Mouse (Mus musculus): ENCODE data around the gene Ccnb1. TPM values are rescaled to one million over a fixed set of nuclear protein-coding genes. Genes with fewer than 3 reads are reported as not detected.
A peak's percentile ranks its signal among the peaks of the same experiment; 100 is the strongest.

Ccnb1 gene
- polyA plus RNA-seq, 1 experiment from 2014 or later = 322 TPM

DNA sequence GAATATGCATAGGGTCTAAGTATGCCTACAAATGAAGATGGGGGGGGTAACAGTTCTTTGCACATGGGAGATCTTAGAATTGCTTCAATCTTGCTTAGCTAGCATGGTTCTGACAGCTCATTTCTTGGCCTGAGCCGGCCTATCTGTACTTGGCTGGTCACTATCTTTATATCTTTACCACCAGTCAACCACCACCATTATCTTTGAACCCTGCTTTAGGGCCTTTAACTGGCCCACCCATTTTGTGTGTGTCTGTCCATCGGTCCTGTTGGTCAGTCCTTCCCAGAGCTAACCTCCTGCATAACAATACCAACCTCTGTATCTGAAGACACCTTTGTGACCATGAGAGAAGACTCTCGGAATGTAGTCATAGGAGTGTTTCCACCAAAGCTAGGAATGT lies 35.0 kb downstream of the Ccnb1 start:
- Histone ChIP-seq H3K36me3 (ENCODE audit: control insufficient read depth, insufficient read depth, low read length) (no peaks in the 10 kb centered on the region), H3K4me2 (replicated peaks; ENCODE audit: low read depth, low read length) (no peak overlapping the region), H3K4me3 (ENCODE audit: low read depth, low read length) (no peak overlapping the region), H3K27me3 (ENCODE audit: control insufficient read depth, insufficient read depth, low read length) (no peaks in the 10 kb centered on the region), H3K4me1 (replicated peaks; ENCODE audit: control insufficient read depth, insufficient read depth, low read length) (no peaks in the 10 kb centered on the region), H3K9me3 (ENCODE audit: control insufficient read depth, low read length) (no peaks in the 10 kb centered on the region), H3K9ac (ENCODE audit: low read depth, low read length) (no peak overlapping the region), H3K27ac (ENCODE audit: low read depth, low read length) (no peak overlapping the region)
- ATAC-seq (ENCODE audit: low FRiP score) (no peak), DNase-seq (ENCODE audit: low spot score) (no peak)
- WGBS = 87% methylated on average over 3 of the region's 3 CpGs

DNA sequence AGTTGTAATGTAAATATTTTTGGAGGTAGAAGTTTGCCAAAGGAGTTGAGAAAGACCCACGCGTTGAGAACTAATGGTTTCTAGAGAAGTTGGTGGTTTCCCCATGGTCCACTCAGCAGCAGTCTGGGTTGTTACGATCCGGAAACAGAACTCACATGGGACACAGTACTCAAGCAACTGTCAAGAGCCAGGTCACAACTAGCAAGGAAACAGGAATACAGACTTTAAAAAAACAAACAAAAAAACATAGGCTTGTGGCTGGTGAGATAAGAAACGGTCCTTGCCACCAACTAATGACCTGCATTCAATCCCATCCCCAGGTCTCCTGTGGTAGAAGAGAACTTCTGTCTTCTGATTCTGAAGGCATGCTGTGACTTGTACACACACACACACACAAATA lies 35.6 kb downstream of the Ccnb1 start:
- WGBS = 89% methylated on average over 5 of the region's 5 CpGs
- no peak overlapping the region for H3K4me2 ChIP-seq (replicated peaks; ENCODE audit: low read depth, low read length)
- no peak overlapping the region for H3K4me3 ChIP-seq (ENCODE audit: low read depth, low read length)
- no peak for DNase-seq (ENCODE audit: low spot score)
- no peak overlapping the region for H3K9ac ChIP-seq (ENCODE audit: low read depth, low read length)
- H3K4me1 ChIP-seq (replicated peaks; ENCODE audit: control insufficient read depth, insufficient read depth, low read length) = no peaks in the 10 kb centered on the region
- H3K36me3 ChIP-seq (ENCODE audit: control insufficient read depth, insufficient read depth, low read length) = no peaks in the 10 kb centered on the region
- no peaks in the 10 kb centered on the region for H3K27me3 ChIP-seq (ENCODE audit: control insufficient read depth, insufficient read depth, low read length)
- no peaks in the 10 kb centered on the region for H3K9me3 ChIP-seq (ENCODE audit: control insufficient read depth, low read length)
- no peak overlapping the region for H3K27ac ChIP-seq (ENCODE audit: low read depth, low read length)
- no peak for ATAC-seq (ENCODE audit: low FRiP score)

DNA sequence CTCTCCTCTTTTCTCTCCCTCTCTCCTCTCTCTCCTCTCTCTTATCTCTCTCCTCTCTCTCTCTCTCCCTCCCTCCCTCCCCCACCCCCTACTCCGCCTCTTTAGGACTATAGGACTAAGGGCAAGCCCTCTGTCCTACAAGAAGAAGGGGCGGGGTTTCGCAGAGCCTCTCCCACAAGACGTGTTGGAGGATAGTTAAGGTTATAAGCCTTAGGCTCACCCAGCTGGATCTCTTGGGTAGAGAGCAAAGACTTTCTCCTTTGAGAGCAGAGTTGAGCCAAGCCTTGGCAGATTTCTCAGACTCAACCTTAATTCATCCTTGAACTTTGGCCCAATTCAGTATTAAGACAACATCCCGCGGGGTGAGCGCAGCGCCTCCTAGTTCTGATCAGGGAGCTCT lies 37.7 kb downstream of the Ccnb1 start:
- no peaks in the 10 kb centered on the region for H3K27me3 ChIP-seq (ENCODE audit: control insufficient read depth, insufficient read depth, low read length)
- 40% methylated on average over 7 of the region's 8 CpGs for WGBS
- no peaks in the 10 kb centered on the region for H3K9me3 ChIP-seq (ENCODE audit: control insufficient read depth, low read length)
- H3K4me2 ChIP-seq (replicated peaks; ENCODE audit: low read depth, low read length) = no peak overlapping the region
- DNase-seq (ENCODE audit: low spot score) = no peak
- no peaks in the 10 kb centered on the region for H3K36me3 ChIP-seq (ENCODE audit: control insufficient read depth, insufficient read depth, low read length)
- no peak overlapping the region for H3K9ac ChIP-seq (ENCODE audit: low read depth, low read length)
- H3K27ac ChIP-seq (ENCODE audit: low read depth, low read length) = no peak overlapping the region
- H3K4me3 ChIP-seq (ENCODE audit: low read depth, low read length) = no peak overlapping the region
- H3K4me1 ChIP-seq (replicated peaks; ENCODE audit: control insufficient read depth, insufficient read depth, low read length) = no peaks in the 10 kb centered on the region
- ATAC-seq (ENCODE audit: low FRiP score) = no peak

- H3K4me1 ChIP-seq (replicated peaks; ENCODE audit: control insufficient read depth, insufficient read depth, low read length) = no peaks in the 10 kb centered on the region
- H3K4me3 ChIP-seq (ENCODE audit: low read depth, low read length) = no peak overlapping the region
- no peak overlapping the region for H3K27ac ChIP-seq (ENCODE audit: low read depth, low read length)
- DNase-seq (ENCODE audit: low spot score) (no peak), ATAC-seq (ENCODE audit: low FRiP score) (no peak)
- H3K9me3 ChIP-seq (ENCODE audit: control insufficient read depth, low read length) = no peaks in the 10 kb centered on the region
- H3K27me3 ChIP-seq (ENCODE audit: control insufficient read depth, insufficient read depth, low read length) = no peaks in the 10 kb centered on the region
- H3K36me3 ChIP-seq (ENCODE audit: control insufficient read depth, insufficient read depth, low read length) = no peaks in the 10 kb centered on the region
- H3K9ac ChIP-seq (ENCODE audit: low read depth, low read length) = no peak overlapping the region
- no peak overlapping the region for H3K4me2 ChIP-seq (replicated peaks; ENCODE audit: low read depth, low read length)
- 92% methylated on average over 3 of the region's 3 CpGs for whole genome bisulfite sequencing
Measured at GRCm38 (mm10) chr13:100746090-100746489, 40.3 kb downstream of the Ccnb1 start.

- Histone ChIP-seq H3K4me2 (replicated peaks; ENCODE audit: low read depth, low read length) (peak within 1 kb of the TSS; percentile 53), H3K4me3 (ENCODE audit: low read depth, low read length) (peak within 1 kb of the TSS; percentile 87), H3K4me1 (replicated peaks; ENCODE audit: control insufficient read depth, insufficient read depth, low read length) (no peaks in the 10 kb centered on the region), H3K9me3 (ENCODE audit: control insufficient read depth, low read length) (no peaks in the 10 kb centered on the region), H3K27me3 (ENCODE audit: control insufficient read depth, insufficient read depth, low read length) (no peaks in the 10 kb centered on the region), H3K9ac (ENCODE audit: low read depth, low read length) (peak within 1 kb of the TSS; percentile 84), H3K36me3 (ENCODE audit: control insufficient read depth, insufficient read depth, low read length) (no peaks in the 10 kb centered on the region), H3K27ac (ENCODE audit: low read depth, low read length) (peak within 1 kb of the TSS; percentile 96)
- WGBS = under 1% methylated on average over 52 of the region's 52 CpGs
- peak; percentile 93 for DNase-seq (ENCODE audit: low spot score)
- peak; percentile 98 for ATAC-seq (ENCODE audit: low FRiP score)
Measured at GRCm38 (mm10) chr13:100744036-100744744, 42.2 kb downstream of the Ccnb1 start, which contains the start of gene Mrps36. Gene Mrps36, minus strand, starts transcription at chr13:100744659.

GRCm38 (mm10) chr13:100743346-100744035 lies 42.9 kb downstream of the Ccnb1 start:
- Histone ChIP-seq H3K27me3 (ENCODE audit: control insufficient read depth, insufficient read depth, low read length) (no peaks in the 10 kb centered on the region), H3K36me3 (ENCODE audit: control insufficient read depth, insufficient read depth, low read length) (no peaks in the 10 kb centered on the region), H3K4me2 (replicated peaks; ENCODE audit: low read depth, low read length) (peak overlapping the region; percentile 53), H3K9me3 (ENCODE audit: control insufficient read depth, low read length) (no peaks in the 10 kb centered on the region), H3K4me3 (ENCODE audit: low read depth, low read length) (peak overlapping the region; percentile 87), H3K4me1 (replicated peaks; ENCODE audit: control insufficient read depth, insufficient read depth, low read length) (no peaks in the 10 kb centered on the region), H3K27ac (ENCODE audit: low read depth, low read length) (peak overlapping the region; percentile 96; the same call in 1 of the 2 replicates), H3K9ac (ENCODE audit: low read depth, low read length) (peak overlapping the region; percentile 84; the same call in 1 of the 2 replicates)
- DNase-seq (ENCODE audit: low spot score) (no peak), ATAC-seq (ENCODE audit: low FRiP score) (peak; percentile 66)
- 67% methylated on average over 11 of the region's 11 CpGs for WGBS

- Histone ChIP-seq H3K36me3 (ENCODE audit: control insufficient read depth, insufficient read depth, low read length) (no peaks in the 10 kb centered on the region), H3K9me3 (ENCODE audit: control insufficient read depth, low read length) (no peaks in the 10 kb centered on the region), H3K27ac (ENCODE audit: low read depth, low read length) (no peak overlapping the region), H3K4me3 (ENCODE audit: low read depth, low read length) (no peak overlapping the region), H3K27me3 (ENCODE audit: control insufficient read depth, insufficient read depth, low read length) (no peaks in the 10 kb centered on the region), H3K4me1 (replicated peaks; ENCODE audit: control insufficient read depth, insufficient read depth, low read length) (no peaks in the 10 kb centered on the region), H3K4me2 (replicated peaks; ENCODE audit: low read depth, low read length) (no peak overlapping the region), H3K9ac (ENCODE audit: low read depth, low read length) (no peak overlapping the region)
- ATAC-seq (ENCODE audit: low FRiP score) = no peak
- DNase-seq (ENCODE audit: low spot score) = no peak
- WGBS = 90% methylated on average over 5 of the region's 5 CpGs
Measured at GRCm38 (mm10) chr13:100742831-100743230, 43.5 kb downstream of the Ccnb1 start.

- H3K27ac ChIP-seq (ENCODE audit: low read depth, low read length) = no peak overlapping the region
- H3K4me3 ChIP-seq (ENCODE audit: low read depth, low read length) = no peak overlapping the region
- no peak overlapping the region for H3K4me2 ChIP-seq (replicated peaks; ENCODE audit: low read depth, low read length)
- peaks cover 2% of the 10 kb centered on the region; the same call in 1 of the 2 replicates for H3K36me3 ChIP-seq (ENCODE audit: control insufficient read depth, insufficient read depth, low read length)
- DNase-seq (ENCODE audit: low spot score) (no peak), ATAC-seq (ENCODE audit: low FRiP score) (no peak)
- H3K9me3 ChIP-seq (ENCODE audit: control insufficient read depth, low read length) = no peaks in the 10 kb centered on the region
- H3K9ac ChIP-seq (ENCODE audit: low read depth, low read length) = no peak overlapping the region
- 92% methylated on average over 2 of the region's 2 CpGs for WGBS
- no peaks in the 10 kb centered on the region for H3K4me1 ChIP-seq (replicated peaks; ENCODE audit: control insufficient read depth, insufficient read depth, low read length)
- H3K27me3 ChIP-seq (ENCODE audit: control insufficient read depth, insufficient read depth, low read length) = no peaks in the 10 kb centered on the region
Measured at GRCm38 (mm10) chr13:100732756-100733155, 53.6 kb downstream of the Ccnb1 start.
